Mouse (Mus musculus) E14TG2a.4 (cell line): ENCODE results near the gene Eci1.
"Not testable (repeated sequence)": the region's sequence is repeated elsewhere in the genome, so short reads cannot be mapped to it uniquely, and the experiment has no call there.

Source experiments
- H3K27me3 ChIP-seq: 2 replicates; pipeline ENCODE4 v1.6.1; 2014; ENCODE audit warnings: low read length, control low read depth; ENCODE audit not compliant: insufficient read depth
- H3K36me3 ChIP-seq: 2 replicates; pipeline ENCODE4 v1.6.1; 2014; ENCODE audit warnings: low read length, control low read depth; ENCODE audit not compliant: insufficient read depth
- H3K4me1 ChIP-seq: replicated peaks from 2 replicates; pipeline ENCODE4 v1.6.1; 2014; ENCODE audit warnings: low read depth, low read length, control low read depth
- H3K4me3 ChIP-seq: replicated peaks from 2 replicates; pipeline ENCODE4 v1.5.1; 2014; ENCODE audit warnings: mild to moderate bottlenecking, low read length
- H3K9me3 ChIP-seq: 2 replicates; pipeline ENCODE4 v1.6.1; 2014; ENCODE audit warnings: low read length, control low read depth
- CTCF ChIP-seq: conservative IDR thresholded peaks from 2 replicates; pipeline ENCODE4 v1.5.1; 2014; ENCODE audit warnings: low read length
- NANOG ChIP-seq: IDR thresholded peaks from 2 replicates; pipeline ENCODE4 v1.6.1; 2014; ENCODE audit warnings: borderline replicate concordance, low read length, mixed read lengths
- POU5F1 ChIP-seq: IDR thresholded peaks from 2 replicates; pipeline ENCODE4 v1.6.1; 2014; ENCODE audit warnings: low read length, borderline replicate concordance

The Eci1 gene

GRCm38 (mm10) chr17:24407116-24407803 lies 19.2 kb upstream of the Eci1 start:
- TF ChIP-seq CTCF (no peak), POU5F1 (no peak), NANOG (no peak)
- H3K36me3 ChIP-seq = peaks cover 38% of the 10 kb centered on the region
- H3K4me1 ChIP-seq = no peaks in the 10 kb centered on the region
- no peak overlapping the region for H3K4me3 ChIP-seq
- no peaks in the 10 kb centered on the region for H3K27me3 ChIP-seq
- H3K9me3 ChIP-seq = no peaks in the 10 kb centered on the region

- 0 out of 2 replicates have a peak, but pooled peaks have one; percentile 5 for TF ChIP-seq CTCF
- TF ChIP-seq POU5F1 = no peak
- Histone ChIP-seq H3K4me3 (peak overlapping the region; percentile 80), H3K9me3 (no peaks in the 10 kb centered on the region), H3K36me3 (peaks cover 57% of the 10 kb centered on the region), H3K27me3 (no peaks in the 10 kb centered on the region), H3K4me1 (peaks cover 42% of the 10 kb centered on the region)
Observed at GRCm38 (mm10) chr17:24413557-24414211, 12.8 kb upstream of the Eci1 start.

DNA sequence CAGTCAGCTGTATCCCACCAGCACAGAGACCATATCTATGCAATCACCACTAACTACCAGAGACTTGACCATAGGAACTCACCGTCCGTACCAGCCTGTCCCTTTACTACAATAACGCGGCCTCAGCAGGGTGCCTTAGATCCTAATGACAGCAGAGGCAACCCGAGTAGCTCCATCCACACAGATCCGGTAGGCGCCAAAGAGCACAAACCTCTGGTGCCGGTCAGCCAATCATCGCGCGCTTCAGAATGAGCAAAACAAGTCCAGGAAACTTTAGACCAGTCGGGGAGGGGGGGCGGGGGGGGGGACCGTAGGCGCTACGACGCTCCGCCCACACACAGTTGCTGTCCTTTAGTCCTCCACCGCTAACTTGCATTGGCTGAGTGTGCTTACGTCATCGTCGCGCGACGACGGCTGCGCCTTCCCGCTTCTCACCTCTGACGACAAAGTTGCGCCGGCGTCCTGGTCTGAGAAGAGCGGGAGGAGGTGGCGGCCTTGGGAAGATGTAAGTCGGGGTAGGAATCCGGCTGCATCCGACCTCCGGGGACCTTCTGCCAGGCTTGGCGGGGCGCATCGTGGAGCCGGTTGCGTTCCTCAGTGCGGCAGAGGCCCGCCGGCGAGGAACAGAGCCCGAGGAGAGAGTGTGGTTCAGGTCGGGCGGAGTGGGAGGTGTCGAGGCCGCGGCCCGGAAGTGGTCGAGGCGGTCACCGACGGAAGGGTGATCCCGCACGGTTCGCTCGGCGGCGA lies 12.0 kb upstream of the Eci1 start, which contains the start of gene Rnps1:
Gene Rnps1, plus strand, starts transcription at position 336 of the 747 bp plus-strand sequence.
- Histone ChIP-seq H3K36me3 (peaks cover 58% of the 10 kb centered on the region), H3K4me3 (peak within 1 kb of the TSS; percentile 94), H3K27me3 (no peaks in the 10 kb centered on the region), H3K4me1 (peaks cover 49% of the 10 kb centered on the region), H3K9me3 (no peaks in the 10 kb centered on the region)
- TF ChIP-seq POU5F1 (no peak), CTCF (no peak), NANOG (no peak)

GRCm38 (mm10) chr17:24415011-24415410 lies 11.4 kb upstream of the Eci1 start:
- no peaks in the 10 kb centered on the region for H3K9me3 ChIP-seq
- H3K27me3 ChIP-seq = no peaks in the 10 kb centered on the region
- peaks cover 58% of the 10 kb centered on the region for H3K36me3 ChIP-seq
- peaks cover 55% of the 10 kb centered on the region for H3K4me1 ChIP-seq
- peak overlapping the region; percentile 94 for H3K4me3 ChIP-seq
- TF ChIP-seq POU5F1 (no peak), CTCF (no peak), NANOG (no peak)

- Histone ChIP-seq H3K4me3 (peak overlapping the region; percentile 94), H3K9me3 (no peaks in the 10 kb centered on the region), H3K27me3 (no peaks in the 10 kb centered on the region), H3K4me1 (peaks cover 61% of the 10 kb centered on the region), H3K36me3 (peaks cover 63% of the 10 kb centered on the region)
- no peak for TF ChIP-seq POU5F1
Observed at GRCm38 (mm10) chr17:24416051-24416652, 10.3 kb upstream of the Eci1 start.

GRCm38 (mm10) chr17:24423114-24423513 lies 3.3 kb upstream of the Eci1 start:
- Histone ChIP-seq H3K4me1 (peaks cover 58% of the 10 kb centered on the region), H3K9me3 (no peaks in the 10 kb centered on the region), H3K27me3 (no peaks in the 10 kb centered on the region), H3K36me3 (peaks cover 73% of the 10 kb centered on the region), H3K4me3 (no peak overlapping the region)
- TF ChIP-seq POU5F1 (no peak), CTCF (no peak), NANOG (no peak)

- no peak overlapping the region for H3K4me3 ChIP-seq
- no peaks in the 10 kb centered on the region for H3K27me3 ChIP-seq
- no peaks in the 10 kb centered on the region for H3K9me3 ChIP-seq
- peaks cover 62% of the 10 kb centered on the region for H3K36me3 ChIP-seq
- H3K4me1 ChIP-seq = peaks cover 53% of the 10 kb centered on the region
- no peak for TF ChIP-seq CTCF
- no peak for TF ChIP-seq POU5F1
- TF ChIP-seq NANOG = no peak
Observed at GRCm38 (mm10) chr17:24424489-24424888, 2.0 kb upstream of the Eci1 start.

DNA sequence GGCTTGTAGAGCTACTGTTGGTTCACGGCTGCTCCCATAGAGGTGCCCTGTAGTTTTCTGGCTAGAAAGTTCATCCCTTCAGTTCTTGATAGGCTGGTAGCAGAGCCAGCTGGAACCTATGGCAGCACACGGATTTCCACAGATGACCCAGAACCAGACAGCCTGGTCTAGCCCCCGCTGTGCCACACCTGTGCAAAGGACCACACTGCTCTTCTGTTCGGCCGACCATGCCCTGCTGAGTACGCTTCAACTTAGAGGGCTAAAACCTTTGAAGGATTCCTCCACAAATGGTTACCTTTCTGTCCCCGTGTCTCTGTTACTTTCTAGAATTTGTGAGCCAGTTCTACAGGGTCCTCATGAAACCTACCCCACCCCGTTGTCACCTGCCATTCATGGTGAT lies 1.1 kb upstream of the Eci1 start:
- H3K4me1 ChIP-seq = peaks cover 53% of the 10 kb centered on the region
- not testable (repeated sequence) for H3K9me3 ChIP-seq, H3K27me3 ChIP-seq, H3K4me3 ChIP-seq
- H3K36me3 ChIP-seq = peaks cover 62% of the 10 kb centered on the region
